Mouse (Mus musculus): Measurements from ENCODE around the gene Kctd5.
A peak's percentile ranks its signal among the peaks of the same experiment; 100 is the strongest.

DNA sequence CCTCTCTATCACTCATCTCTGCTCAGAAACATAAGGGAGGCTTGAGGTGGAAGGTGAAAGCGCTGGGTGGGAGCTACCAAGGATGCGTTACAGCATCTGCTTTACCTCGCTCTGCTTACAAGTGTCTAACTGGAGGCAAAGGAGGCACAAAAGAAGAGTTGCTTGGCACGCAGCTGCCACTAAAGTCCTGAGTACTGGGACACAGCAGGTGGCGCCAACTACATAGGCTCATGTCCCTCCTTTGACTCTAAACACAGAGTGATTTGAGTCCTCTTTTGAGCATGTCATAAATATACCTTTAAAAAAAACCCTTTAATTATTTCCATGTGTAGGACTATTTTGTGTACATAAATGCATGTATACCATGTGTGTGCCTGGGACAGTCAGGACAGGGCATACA is 63.7 kb downstream of the Kctd5 start:
- TF ChIP-seq CTCF (IDR thresholded peaks at IDR 0.05) (peak; percentile 55), EP300 (IDR thresholded peaks at IDR 0.05) (no peak)

All from lung, postnatal 0 days (tissue).